Mouse (Mus musculus) common myeloid progenitor, adult 5-6 weeks (primary cell): ENCODE results near the gene Tmem121b. TPM values are rescaled to one million over a fixed set of nuclear protein-coding genes. Genes with fewer than 3 reads are reported as not detected.
A peak's percentile ranks its signal among the peaks of the same experiment; 100 is the strongest.

Source experiments
- ATAC-seq: replicated peaks from 2 replicates; pipeline ENCODE4 v1.8.0; 2016; ENCODE audit warnings: low read depth, mild to moderate bottlenecking, moderate TSS enrichment, inconsistent platforms; ENCODE audit not compliant: poor library complexity, severe bottlenecking
- total RNA-seq: library from RNA; stranded (forward); fragments of 200-1000, 187-1606 nt; gene quantifications from 2 replicates; pipeline ENCODE4 v1.2.3, GENCODE M21; 2017

The Tmem121b gene
- 0.53 and 0.73 TPM in 2 replicates for total RNA-seq

GRCm38 (mm10) chr6:120493374-120494181 is at the start of gene Tmem121b:
TSS of gene Tmem121b (minus strand) at chr6:120493807.
- peak; percentile 23 for ATAC-seq

- ATAC-seq: no peak
Measured at GRCm38 (mm10) chr6:120542061-120542460, 48.5 kb upstream of the Tmem121b start.

GRCm38 (mm10) chr6:120541386-120541785 is 47.8 kb upstream of the Tmem121b start:
- no peak for ATAC-seq

GRCm38 (mm10) chr6:120539781-120540231 is 46.2 kb upstream of the Tmem121b start:
- no peak for ATAC-seq

- ATAC-seq: peak; percentile 95
Measured at GRCm38 (mm10) chr6:120539132-120539759, 45.6 kb upstream of the Tmem121b start.

- ATAC-seq: no peak
Measured at GRCm38 (mm10) chr6:120536337-120536736, 42.7 kb upstream of the Tmem121b start.

GRCm38 (mm10) chr6:120532594-120532993 is 39.0 kb upstream of the Tmem121b start:
- ATAC-seq: no peak

- peak; percentile 99 for ATAC-seq
Measured at GRCm38 (mm10) chr6:120531020-120531965, 37.7 kb upstream of the Tmem121b start, which contains the start of gene Hdhd5. TSS of gene Hdhd5 (minus strand) at chr6:120531319.

GRCm38 (mm10) chr6:120529123-120529522 is 35.5 kb upstream of the Tmem121b start:
- ATAC-seq: no peak

GRCm38 (mm10) chr6:120524796-120525195 is 31.2 kb upstream of the Tmem121b start:
- ATAC-seq: no peak

- ATAC-seq: no peak
Measured at GRCm38 (mm10) chr6:120519647-120520046, 26.0 kb upstream of the Tmem121b start.

GRCm38 (mm10) chr6:120517311-120517710 is 23.7 kb upstream of the Tmem121b start:
- ATAC-seq: no peak

- ATAC-seq: peak; percentile 21; the same call in 1 of the 2 replicates
Measured at GRCm38 (mm10) chr6:120516879-120517278, 23.3 kb upstream of the Tmem121b start.

- ATAC-seq: peak; percentile 85
Measured at GRCm38 (mm10) chr6:120516422-120516821, 22.8 kb upstream of the Tmem121b start.

GRCm38 (mm10) chr6:120511212-120511611 is 17.6 kb upstream of the Tmem121b start:
- ATAC-seq: no peak

- no peak; the same call in 1 of the 2 replicates for ATAC-seq
Measured at GRCm38 (mm10) chr6:120510425-120510824, 16.8 kb upstream of the Tmem121b start.

GRCm38 (mm10) chr6:120509975-120510374 is 16.4 kb upstream of the Tmem121b start:
- no peak for ATAC-seq

- no peak for ATAC-seq
Measured at GRCm38 (mm10) chr6:120508645-120509044, 15.0 kb upstream of the Tmem121b start.

GRCm38 (mm10) chr6:120505531-120505930 is 11.9 kb upstream of the Tmem121b start:
- no peak for ATAC-seq

- ATAC-seq: no peak
Measured at GRCm38 (mm10) chr6:120504051-120504450, 10.4 kb upstream of the Tmem121b start.
